Mouse (Mus musculus) liver, embryonic 12.5 days (tissue): ENCODE data around the gene Klrc1. TPM values are rescaled to one million over a fixed set of nuclear protein-coding genes. Genes with fewer than 3 reads are reported as not detected.
"Not testable (repeated sequence)": the region's sequence is repeated elsewhere in the genome, so short reads cannot be mapped to it uniquely, and the experiment has no call there.

ENCODE experiments used
- ATAC-seq: fragments of 200-750 bp; cut with Nextera tagmentation; 2 replicates; pipeline ENCODE4 v1.8.0; 2017; ENCODE audit warnings: moderate number of reproducible peaks, mild to moderate bottlenecking, moderate library complexity
- H3K27ac ChIP-seq: fragments of 300-500 bp; sonication (generic); 2 replicates; pipeline ENCODE4 v1.5.1; 2016; ENCODE audit warnings: mild to moderate bottlenecking
- H3K27me3 ChIP-seq: fragments of 300-500 bp; sonication (generic); replicated peaks from 2 replicates; pipeline ENCODE4 v1.6.1; 2016; ENCODE audit warnings: mild to moderate bottlenecking, moderate library complexity
- H3K36me3 ChIP-seq: fragments of 300-500 bp; sonication (generic); 2 replicates; pipeline ENCODE4 v1.6.1; 2016; ENCODE audit warnings: mild to moderate bottlenecking, moderate library complexity
- H3K4me1 ChIP-seq: fragments of 300-500 bp; sonication (generic); 2 replicates; pipeline ENCODE4 v1.6.1; 2016
- H3K4me2 ChIP-seq: fragments of 300-500 bp; sonication (generic); 2 replicates; pipeline ENCODE4 v1.6.1; 2016; ENCODE audit warnings: mild to moderate bottlenecking, moderate library complexity
- H3K4me3 ChIP-seq: fragments of 300-500 bp; sonication (generic); 2 replicates; pipeline ENCODE4 v1.5.1; 2016; ENCODE audit warnings: mild to moderate bottlenecking, moderate library complexity
- H3K9ac ChIP-seq: fragments of 300-500 bp; sonication (generic); 2 replicates; pipeline ENCODE4 v1.6.1; 2016; ENCODE audit warnings: mild to moderate bottlenecking, moderate library complexity
- H3K9me3 ChIP-seq: fragments of 300-500 bp; sonication (generic); replicated peaks from 2 replicates; pipeline ENCODE4 v1.6.1; 2016; ENCODE audit warnings: mild to moderate bottlenecking, moderate library complexity
- WGBS: fragments of 180-500 bp; shearing (Covaris S2); methylation state at CpG from one replicate; pipeline ENCODE4 v1.1.7; 2016; ENCODE audit not compliant: insufficient replicate concordance; 5-methylcytosine and 5-hydroxymethylcytosine counted together
- polyA plus RNA-seq: library from polyadenylated mRNA; unstranded; fragments of >200 nt; fragmentation: Nextera tagmentation; extraction: Ambion mirVana; gene quantifications from 2 replicates; pipeline ENCODE4 v1.2.1, GENCODE M21; 2016

Gene Klrc1
- polyA plus RNA-seq = not detected in 2 replicates

DNA sequence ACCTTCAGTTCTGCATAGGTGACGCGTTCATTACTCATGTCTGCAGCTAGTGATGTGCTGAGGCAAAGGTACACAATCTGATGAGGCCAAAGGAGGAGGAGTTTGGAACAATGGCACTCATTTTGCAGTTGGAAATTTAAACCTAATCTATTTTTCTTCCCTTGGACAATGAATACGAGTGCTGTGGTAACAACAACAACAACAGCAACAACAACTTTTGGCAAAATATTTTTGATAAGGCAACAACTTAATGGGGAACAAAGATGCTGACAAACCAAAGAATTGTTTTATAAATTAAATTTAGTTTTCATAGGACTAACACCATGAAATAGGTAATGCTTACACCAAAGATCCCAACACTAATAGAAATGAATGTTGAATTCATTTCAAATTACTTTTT is at the start of gene Klrc1:
Gene Klrc1, minus strand, starts transcription at position 101 of the 400 bp plus-strand sequence.
- no peak for ATAC-seq
- Histone ChIP-seq H3K4me1 (no peaks in the 10 kb centered on the region), H3K9ac (no peak within 1 kb of the TSS), H3K27ac (no peak within 1 kb of the TSS), H3K9me3 (no peaks in the 10 kb centered on the region), H3K4me2 (no peak within 1 kb of the TSS), H3K4me3 (no peak within 1 kb of the TSS), H3K36me3 (no peaks in the 10 kb centered on the region), H3K27me3 (no peaks in the 10 kb centered on the region)
- WGBS = 46% methylated on average over 3 of the region's 3 CpGs

- no peak overlapping the region for H3K9ac ChIP-seq
- H3K4me1 ChIP-seq = no peaks in the 10 kb centered on the region
- no peak for ATAC-seq
- H3K9me3 ChIP-seq = no peaks in the 10 kb centered on the region
- H3K27ac ChIP-seq = no peak overlapping the region
- WGBS = 68% methylated on average over 1 of the region's 1 CpGs
- no peak overlapping the region for H3K4me2 ChIP-seq
- no peaks in the 10 kb centered on the region for H3K27me3 ChIP-seq
- H3K36me3 ChIP-seq = no peaks in the 10 kb centered on the region
- no peak overlapping the region for H3K4me3 ChIP-seq
Observed at GRCm38 (mm10) chr6:129727237-129727636, 48.5 kb upstream of the Klrc1 start.

- Histone ChIP-seq H3K4me3 (no peak overlapping the region), H3K36me3 (no peaks in the 10 kb centered on the region), H3K9me3 (no peaks in the 10 kb centered on the region), H3K4me1 (no peaks in the 10 kb centered on the region), H3K27ac (no peak overlapping the region), H3K27me3 (no peaks in the 10 kb centered on the region), H3K4me2 (no peak overlapping the region), H3K9ac (no peak overlapping the region)
- no peak for ATAC-seq
- 39% methylated on average over 1 of the region's 1 CpGs for WGBS
Observed at GRCm38 (mm10) chr6:129721390-129721789, 42.6 kb upstream of the Klrc1 start.

DNA sequence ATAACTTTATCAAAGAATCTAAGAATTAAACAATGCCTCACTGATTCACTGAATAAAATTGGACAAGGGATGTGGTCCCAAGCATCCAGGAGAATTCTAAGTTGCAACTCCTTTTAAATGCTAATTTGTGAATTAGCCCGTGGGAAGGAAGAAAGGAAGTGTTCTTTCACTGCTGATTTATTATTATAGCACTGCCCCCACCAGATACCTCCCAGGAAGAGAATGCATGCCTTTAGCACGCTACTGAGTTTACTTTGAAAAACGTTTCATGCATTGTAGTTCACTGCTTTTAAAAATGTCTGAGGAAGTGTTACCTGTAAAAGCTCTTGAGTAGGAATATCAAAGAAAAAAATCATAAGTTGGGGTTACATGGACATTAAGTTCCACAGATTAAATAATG is 41.7 kb upstream of the Klrc1 start:
- Histone ChIP-seq H3K36me3 (no peaks in the 10 kb centered on the region), H3K9me3 (no peaks in the 10 kb centered on the region), H3K9ac (no peak overlapping the region), H3K4me2 (no peak overlapping the region), H3K27ac (no peak overlapping the region), H3K4me1 (no peaks in the 10 kb centered on the region), H3K4me3 (no peak overlapping the region), H3K27me3 (no peaks in the 10 kb centered on the region)
- no peak for ATAC-seq
- WGBS = 25% methylated on average over 3 of the region's 3 CpGs

DNA sequence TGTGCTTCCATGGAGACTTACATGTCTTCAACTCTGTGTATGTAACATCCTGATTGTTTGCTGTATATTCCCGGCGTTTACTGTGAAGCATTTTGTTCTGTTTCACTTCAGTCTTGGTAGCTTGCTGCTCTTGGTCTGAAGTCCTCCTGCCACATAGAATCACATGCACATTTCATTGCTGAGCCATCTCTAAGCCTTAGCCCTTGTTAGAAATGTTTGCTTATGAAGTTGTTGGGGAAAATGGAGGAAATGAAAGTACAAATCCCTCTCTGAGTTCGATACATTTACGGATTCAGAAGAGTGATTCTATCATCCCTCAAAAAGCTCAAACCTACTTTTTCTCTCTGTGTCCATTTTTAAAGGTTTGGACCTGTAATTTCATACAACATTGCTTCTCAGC is 38.3 kb upstream of the Klrc1 start, which contains the start of gene Klri1:
Gene Klri1, minus strand, starts transcription at position 101 of the 400 bp plus-strand sequence.
- no peaks in the 10 kb centered on the region for H3K4me1 ChIP-seq
- H3K36me3 ChIP-seq = no peaks in the 10 kb centered on the region
- no peak within 1 kb of the TSS for H3K4me3 ChIP-seq
- no peaks in the 10 kb centered on the region for H3K9me3 ChIP-seq
- no peak within 1 kb of the TSS for H3K27ac ChIP-seq
- no peak within 1 kb of the TSS for H3K9ac ChIP-seq
- H3K4me2 ChIP-seq = no peak within 1 kb of the TSS
- 79% methylated on average over 4 of the region's 4 CpGs for WGBS
- no peak for ATAC-seq
- H3K27me3 ChIP-seq = no peaks in the 10 kb centered on the region

DNA sequence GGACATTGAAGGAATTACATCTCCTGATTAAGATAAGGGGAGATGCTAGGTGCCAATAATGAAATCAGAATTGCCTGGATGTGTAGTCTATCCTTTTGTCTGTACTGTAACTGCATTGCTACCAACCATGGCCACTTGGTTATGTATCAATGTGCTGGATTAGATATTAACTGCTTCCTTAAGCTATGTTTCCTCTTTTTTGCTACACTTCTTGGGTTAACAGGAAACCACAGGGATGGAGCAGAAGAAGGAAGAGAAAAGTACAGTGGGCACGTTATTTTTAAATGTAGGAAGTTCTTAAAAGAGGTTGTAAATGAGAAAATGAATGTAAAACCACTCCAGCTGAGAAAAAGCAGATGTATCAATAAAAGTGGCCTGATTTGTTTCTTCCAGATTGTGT is 34.8 kb upstream of the Klrc1 start:
- Histone ChIP-seq H3K4me1 (no peaks in the 10 kb centered on the region), H3K9me3 (no peaks in the 10 kb centered on the region), H3K4me2 (no peak overlapping the region), H3K27ac (no peak overlapping the region), H3K9ac (no peak overlapping the region), H3K4me3 (no peak overlapping the region), H3K27me3 (no peaks in the 10 kb centered on the region), H3K36me3 (no peaks in the 10 kb centered on the region)
- WGBS = 9% methylated on average over 1 of the region's 1 CpGs
- no peak for ATAC-seq

GRCm38 (mm10) chr6:129691436-129691835 is 12.7 kb upstream of the Klrc1 start:
- WGBS = 42% methylated on average over 10 of the region's 10 CpGs
- not testable (repeated sequence) for H3K27ac ChIP-seq, H3K4me3 ChIP-seq, H3K9me3 ChIP-seq, H3K4me2 ChIP-seq, ATAC-seq, H3K9ac ChIP-seq, H3K4me1 ChIP-seq, H3K36me3 ChIP-seq, H3K27me3 ChIP-seq

GRCm38 (mm10) chr6:129680379-129680778 is 1.6 kb upstream of the Klrc1 start:
- no peak for ATAC-seq
- Histone ChIP-seq H3K27me3 (no peaks in the 10 kb centered on the region), H3K27ac (no peak overlapping the region), H3K9me3 (no peaks in the 10 kb centered on the region), H3K36me3 (no peaks in the 10 kb centered on the region), H3K9ac (no peak overlapping the region), H3K4me1 (no peaks in the 10 kb centered on the region), H3K4me2 (no peak overlapping the region), H3K4me3 (no peak overlapping the region)
- WGBS = 30% methylated on average over 1 of the region's 1 CpGs

GRCm38 (mm10) chr6:129661301-129661700 is 17.5 kb downstream of the Klrc1 start:
- H3K9ac ChIP-seq, ATAC-seq, H3K36me3 ChIP-seq, H3K4me3 ChIP-seq, H3K27ac ChIP-seq, H3K27me3 ChIP-seq, H3K4me2 ChIP-seq, H3K9me3 ChIP-seq, H3K4me1 ChIP-seq: not testable (repeated sequence)
- WGBS = no CpG with 5 or more reads among the region's 3 CpGs

DNA sequence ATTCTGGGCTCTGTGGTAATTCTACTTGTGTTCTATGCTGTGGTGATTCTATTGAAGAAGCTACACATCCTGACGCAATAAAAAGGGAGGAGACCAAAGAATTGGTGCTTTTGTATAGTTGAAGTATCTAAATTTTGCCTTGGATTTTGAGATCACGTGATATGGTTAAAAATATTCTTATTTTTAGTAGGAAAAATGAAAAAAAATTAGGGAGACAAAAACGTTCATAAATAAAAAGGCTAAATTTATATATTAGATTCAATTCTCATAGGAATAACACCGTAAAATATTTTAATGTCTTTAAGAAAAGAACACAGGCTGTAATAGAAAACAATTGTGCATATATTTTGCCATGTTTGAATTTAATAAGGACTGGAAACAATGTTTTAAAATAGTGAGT is 18.2 kb downstream of the Klrc1 start, which contains the start of gene Klrc2:
Gene Klrc2, minus strand, starts transcription at position 101 of the 400 bp plus-strand sequence.
- not testable (repeated sequence) for H3K4me3 ChIP-seq, H3K27ac ChIP-seq, H3K27me3 ChIP-seq, H3K4me1 ChIP-seq, H3K9ac ChIP-seq, H3K4me2 ChIP-seq, H3K36me3 ChIP-seq, ATAC-seq, H3K9me3 ChIP-seq
- 56% methylated on average over 4 of the region's 4 CpGs for WGBS

GRCm38 (mm10) chr6:129644054-129644453 is 34.7 kb downstream of the Klrc1 start:
- not testable (repeated sequence) for H3K9ac ChIP-seq, ATAC-seq, H3K4me2 ChIP-seq, H3K4me1 ChIP-seq, H3K27ac ChIP-seq, H3K36me3 ChIP-seq, H3K9me3 ChIP-seq, H3K4me3 ChIP-seq, H3K27me3 ChIP-seq
- no CpG with 5 or more reads among the region's 3 CpGs for WGBS

DNA sequence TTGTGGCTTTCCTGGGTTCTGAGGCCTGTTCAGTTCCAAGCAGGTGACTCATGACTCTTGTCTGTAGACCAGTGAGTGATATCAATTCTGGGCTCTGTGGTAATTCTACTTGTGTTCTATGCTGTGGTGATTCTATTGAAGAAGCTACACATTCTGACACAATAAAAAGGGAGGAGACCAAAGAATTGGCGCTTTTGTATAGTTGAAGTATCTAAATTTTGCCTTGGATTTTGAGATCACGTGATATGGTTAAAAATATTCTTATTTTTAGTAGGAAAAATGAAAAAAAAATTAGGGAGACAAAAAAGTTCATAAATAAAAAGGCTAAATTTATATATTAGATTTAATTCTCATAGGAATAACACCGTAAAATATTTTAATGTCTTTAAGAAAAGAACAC is 35.5 kb downstream of the Klrc1 start, which contains the start of gene Klrc3:
Gene Klrc3, minus strand, starts transcription at position 101 of the 400 bp plus-strand sequence.
- H3K9ac ChIP-seq, H3K4me1 ChIP-seq, ATAC-seq, H3K27me3 ChIP-seq, H3K4me3 ChIP-seq, H3K36me3 ChIP-seq, H3K9me3 ChIP-seq, H3K27ac ChIP-seq, H3K4me2 ChIP-seq: not testable (repeated sequence)
- WGBS = 69% methylated on average over 3 of the region's 3 CpGs

DNA sequence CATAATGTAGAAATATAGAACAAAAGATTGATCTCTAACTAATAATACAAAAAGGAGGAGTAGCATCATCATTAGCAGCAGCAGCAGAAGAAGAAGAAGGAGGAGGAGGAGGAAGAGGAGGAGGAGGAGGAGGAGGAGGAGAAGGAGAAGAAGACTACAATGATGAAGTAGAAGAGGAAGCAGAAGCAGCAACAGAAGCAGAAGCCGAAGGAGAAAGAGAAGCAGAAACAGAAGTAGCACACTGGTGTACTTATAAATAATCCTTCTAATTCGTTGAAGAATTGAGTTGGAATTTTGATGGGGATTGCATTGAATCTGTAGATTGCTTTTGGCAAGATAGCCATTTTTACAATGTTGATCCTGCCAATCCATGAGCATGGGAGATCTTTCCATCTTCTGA is 47.7 kb downstream of the Klrc1 start:
- not testable (repeated sequence) for H3K9me3 ChIP-seq, H3K4me3 ChIP-seq, H3K36me3 ChIP-seq, H3K4me1 ChIP-seq, H3K4me2 ChIP-seq, H3K27me3 ChIP-seq, H3K9ac ChIP-seq, H3K27ac ChIP-seq, ATAC-seq
- 37% methylated on average over 2 of the region's 2 CpGs for WGBS
